Mouse (Mus musculus) cerebellum, adult 2 months (tissue): ENCODE measurements around the gene Mycbp2.

Experiments used
- CTCF ChIP-seq: fragments of 200-500 bp; IDR thresholded peaks from 2 replicates; pipeline ENCODE4 v1.5.1; 2011; ENCODE audit warnings: low read depth, mild to moderate bottlenecking, control low read depth, low read length, moderate library complexity, borderline replicate concordance; ENCODE audit not compliant: insufficient read depth
- POLR2A ChIP-seq: fragments of 200-500 bp; IDR thresholded peaks from 2 replicates; pipeline ENCODE4 v1.6.1; 2011; ENCODE audit warnings: low read length, control low read depth, borderline replicate concordance; ENCODE audit not compliant: insufficient read depth

- no peak for TF ChIP-seq CTCF
- no peak for TF ChIP-seq POLR2A
Observed at GRCm38 (mm10) chr14:103392391-103392790, 45.8 kb upstream of the Mycbp2 start.
